Mouse (Mus musculus) thymus, postnatal 10 days (tissue): Measurements from ENCODE around the gene Tmed9.
"Not testable (repeated sequence)": the region's sequence is repeated elsewhere in the genome, so short reads cannot be mapped to it uniquely, and the experiment has no call there.

ENCODE experiments used
- DNase-seq, 2 experiments: peaks; one replicate each; pipeline ENCODE4 v3.0.0; 2021; ENCODE audit warnings: low spot score in 2 of 2

Gene Tmed9

DNA sequence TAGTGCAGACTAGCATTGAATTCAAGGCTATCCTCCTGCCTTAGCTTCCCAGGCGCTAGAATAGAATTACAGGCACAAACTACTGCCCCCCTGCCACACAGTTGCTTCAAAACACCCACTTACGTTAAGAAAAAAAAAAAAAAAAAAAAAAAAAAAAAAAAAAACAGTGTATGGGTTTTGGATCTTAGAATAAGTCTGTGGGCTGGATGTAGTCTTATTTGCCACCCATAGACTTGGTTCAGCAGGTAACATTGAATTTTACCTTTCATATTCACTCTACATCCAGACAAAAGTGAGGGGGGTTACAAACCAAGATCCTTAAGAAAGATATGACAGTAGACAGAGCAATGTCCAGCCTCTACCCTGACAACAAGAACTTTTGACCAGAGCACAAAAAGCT lies 5.6 kb upstream of the Tmed9 start:
- no peak for DNase-seq

DNA sequence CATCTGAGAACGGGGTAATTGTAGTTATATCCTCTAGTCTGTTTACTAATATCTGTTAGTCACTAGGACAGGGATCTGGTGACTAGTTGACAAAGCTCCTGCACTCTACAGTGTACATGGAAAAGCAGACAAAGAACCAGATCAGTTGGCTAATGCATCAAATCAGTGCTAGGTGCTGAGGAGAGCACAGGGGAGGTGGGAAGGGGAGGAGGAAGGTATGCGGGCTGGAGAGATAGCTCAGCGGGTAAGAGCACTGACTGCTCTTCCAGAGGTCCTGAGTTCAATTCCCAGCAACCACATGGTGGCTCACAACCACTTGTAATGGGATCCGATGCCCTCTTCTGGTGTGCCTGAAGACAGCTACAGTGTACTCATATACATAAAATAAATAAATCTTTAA lies 5.0 kb upstream of the Tmed9 start:
- DNase-seq = not testable (repeated sequence)

GRCm38 (mm10) chr13:55569726-55570285 lies 3.7 kb upstream of the Tmed9 start:
- DNase-seq = peak; percentile 26 to 47

GRCm38 (mm10) chr13:55570286-55570973 lies 3.1 kb upstream of the Tmed9 start:
- peak; percentile 38 to 61 for DNase-seq

DNA sequence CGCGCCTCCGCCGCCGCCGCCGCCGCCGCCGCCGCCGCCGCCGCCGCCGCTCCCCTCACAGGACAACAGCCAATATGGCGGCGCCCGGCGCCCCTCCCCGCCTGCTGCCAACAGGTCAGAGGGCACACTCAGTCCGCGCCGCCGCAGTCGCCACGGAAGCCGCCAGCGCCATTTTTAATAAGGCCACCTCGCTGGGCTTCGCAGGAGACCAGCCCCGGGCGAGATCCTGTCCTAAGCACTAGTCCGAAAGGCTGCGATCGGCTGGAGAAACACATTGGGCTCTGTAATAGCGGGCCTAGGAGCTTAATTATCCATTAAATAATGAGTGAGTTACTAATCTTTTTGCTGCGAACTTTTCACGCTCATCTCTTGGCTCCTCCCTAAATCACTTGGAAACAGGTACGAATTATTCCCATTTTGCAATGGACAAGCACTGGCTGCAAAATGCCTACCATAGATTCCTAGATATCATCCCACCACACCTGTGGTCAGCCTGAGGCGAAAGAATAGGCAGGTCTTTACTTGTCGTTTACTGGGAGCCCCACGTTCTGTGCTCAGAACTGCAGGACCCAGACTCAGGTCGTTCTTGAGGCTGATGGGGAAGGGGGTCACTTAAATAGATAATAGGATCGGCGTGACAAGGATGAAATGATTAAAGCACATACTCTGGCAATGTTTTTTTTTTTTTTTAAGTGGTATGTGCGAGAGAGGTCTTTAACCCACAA lies 2.3 kb upstream of the Tmed9 start, which contains the start of gene Fam193b:
Gene Fam193b (minus strand): TSS at position 94 of the 725 bp plus-strand sequence.
- DNase-seq = peak; percentile 86 to 93

DNA sequence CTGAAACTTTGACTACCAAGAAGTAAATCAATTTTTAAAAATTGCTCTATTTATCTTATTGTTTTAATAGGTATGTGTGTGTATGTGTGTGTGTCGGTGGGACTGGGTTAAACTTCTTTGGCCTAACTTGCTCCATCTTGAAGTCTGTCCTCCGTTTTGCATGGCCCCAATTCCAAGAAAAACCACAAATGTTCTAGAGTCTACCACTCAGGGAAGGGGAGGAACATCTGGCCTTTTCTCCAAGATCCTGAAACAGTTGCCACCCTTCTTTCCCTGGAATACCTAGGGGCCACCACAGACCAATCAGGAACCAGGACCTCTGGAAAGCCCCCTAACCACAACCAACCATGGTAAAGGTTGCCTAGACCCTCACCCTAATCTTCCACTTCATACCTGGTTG lies 1.6 kb upstream of the Tmed9 start:
- no peak for DNase-seq

GRCm38 (mm10) chr13:55574321-55574720 lies 789 bp downstream of the Tmed9 start:
- peak in 1 of 2 experiments; percentile 19 for DNase-seq

DNA sequence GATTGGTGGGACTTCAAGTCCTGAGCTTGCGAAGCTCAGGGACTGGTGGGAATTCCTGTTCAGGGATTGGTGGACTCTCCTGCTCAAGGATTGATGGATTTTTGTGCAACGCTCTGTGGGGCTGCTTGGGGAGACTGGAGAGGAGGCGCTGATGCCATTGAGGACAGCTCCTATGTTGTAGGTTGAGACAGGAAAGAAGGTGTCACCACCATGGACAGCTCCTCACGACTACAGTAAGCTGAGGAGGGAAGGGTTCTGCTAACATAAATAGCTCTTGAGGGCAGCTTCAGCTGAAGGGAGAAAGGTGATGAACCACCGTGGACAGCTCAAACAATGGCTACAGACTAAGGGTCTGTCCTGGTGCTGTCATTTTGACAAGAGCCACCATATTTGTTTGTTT lies 2.4 kb downstream of the Tmed9 start:
- no peak for DNase-seq

- DNase-seq = not testable (repeated sequence)
These were observed 3.3 kb downstream of the Tmed9 start for GRCm38 (mm10) chr13:55576872-55577271.

DNA sequence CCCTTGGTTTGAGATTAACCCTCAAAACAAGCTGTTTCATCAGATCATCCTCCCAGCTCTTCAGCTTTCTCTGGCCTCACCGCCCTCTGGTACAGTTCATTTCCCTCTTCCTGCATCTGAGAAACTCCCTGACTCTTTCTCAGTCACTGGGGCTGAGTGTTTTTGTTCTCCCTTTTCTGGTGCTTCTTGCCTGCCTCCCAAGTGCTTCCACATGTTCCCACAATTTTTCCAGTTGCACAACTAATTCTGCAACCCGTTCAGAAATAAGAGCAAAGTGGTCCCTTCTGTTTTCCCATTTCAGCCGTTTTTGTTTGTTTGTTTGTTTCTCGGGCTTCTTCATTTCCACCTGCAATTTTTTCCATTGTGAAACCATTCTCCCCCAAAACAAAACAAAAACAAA lies 4.6 kb downstream of the Tmed9 start:
- no peak for DNase-seq

DNA sequence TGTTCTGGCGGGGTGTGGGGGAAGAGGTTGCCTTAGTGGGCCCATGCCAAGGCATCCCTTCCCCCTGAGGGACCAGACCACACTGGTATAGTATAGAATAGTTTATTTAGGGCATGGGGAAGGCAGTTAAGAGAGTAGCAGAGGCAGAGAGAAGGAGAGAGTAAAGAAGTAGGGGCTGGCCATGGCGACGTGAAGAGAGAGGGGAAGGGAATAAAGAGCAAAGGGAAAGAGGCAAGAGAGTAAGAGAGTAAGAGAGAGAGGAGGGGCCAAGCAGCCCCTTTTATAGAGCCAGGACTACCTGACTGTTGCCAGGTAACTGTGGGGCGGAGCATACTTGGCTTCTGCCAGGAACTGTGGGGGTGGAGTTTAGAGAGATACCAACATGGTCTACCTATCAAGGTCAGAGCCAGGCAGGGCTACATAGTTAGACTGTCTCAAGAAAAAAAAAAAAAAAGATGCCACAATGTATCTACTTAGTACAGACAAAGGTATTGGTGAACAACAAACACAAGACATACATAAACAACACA lies 18.5 kb downstream of the Tmed9 start:
- DNase-seq = peak in 1 of 2 experiments; percentile 3

GRCm38 (mm10) chr13:55592512-55593253 lies 19.2 kb downstream of the Tmed9 start:
- peak; percentile 97 for DNase-seq

DNA sequence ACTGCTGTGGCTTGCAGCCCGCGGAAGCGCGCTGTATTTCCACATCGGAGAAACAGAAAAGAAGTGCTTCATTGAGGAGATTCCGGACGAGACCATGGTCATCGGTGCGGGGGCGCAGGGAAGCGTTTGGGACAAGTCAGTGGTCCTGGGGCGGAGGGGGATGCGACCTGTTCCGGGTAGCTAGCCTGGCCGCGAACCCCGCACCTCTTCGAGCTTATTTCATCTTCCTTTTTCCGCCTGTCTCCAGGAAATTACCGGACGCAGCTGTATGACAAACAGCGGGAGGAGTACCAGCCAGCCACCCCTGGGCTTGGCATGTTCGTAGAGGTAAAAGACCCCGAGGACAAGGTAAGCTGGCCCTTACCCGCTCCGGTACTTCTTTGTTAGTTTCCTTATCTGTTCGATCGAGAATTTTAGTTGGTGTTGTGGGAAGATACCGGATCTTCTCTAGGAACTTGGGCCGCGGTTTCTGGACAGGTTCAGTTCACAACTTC lies 19.8 kb downstream of the Tmed9 start:
- DNase-seq = no peak

DNA sequence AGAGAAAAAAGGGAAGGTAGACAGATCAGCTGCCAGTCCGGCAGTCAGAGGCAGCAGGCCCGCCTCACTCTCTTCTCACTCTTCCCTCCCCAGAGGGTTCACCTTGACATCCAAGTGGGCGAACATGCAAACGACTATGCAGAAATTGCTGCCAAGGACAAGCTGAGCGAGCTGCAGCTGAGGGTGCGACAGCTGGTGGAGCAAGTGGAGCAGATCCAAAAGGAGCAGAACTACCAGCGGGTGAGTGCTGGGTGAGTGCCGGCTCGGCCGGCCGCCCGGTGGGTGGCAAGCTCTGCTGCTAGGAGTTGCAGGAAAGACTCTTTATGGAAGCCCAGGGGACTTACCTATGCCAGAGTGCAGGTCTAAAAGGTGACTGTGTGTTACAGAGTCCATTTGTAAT lies 21.8 kb downstream of the Tmed9 start:
- peak in 1 of 2 experiments; percentile 3 for DNase-seq

DNA sequence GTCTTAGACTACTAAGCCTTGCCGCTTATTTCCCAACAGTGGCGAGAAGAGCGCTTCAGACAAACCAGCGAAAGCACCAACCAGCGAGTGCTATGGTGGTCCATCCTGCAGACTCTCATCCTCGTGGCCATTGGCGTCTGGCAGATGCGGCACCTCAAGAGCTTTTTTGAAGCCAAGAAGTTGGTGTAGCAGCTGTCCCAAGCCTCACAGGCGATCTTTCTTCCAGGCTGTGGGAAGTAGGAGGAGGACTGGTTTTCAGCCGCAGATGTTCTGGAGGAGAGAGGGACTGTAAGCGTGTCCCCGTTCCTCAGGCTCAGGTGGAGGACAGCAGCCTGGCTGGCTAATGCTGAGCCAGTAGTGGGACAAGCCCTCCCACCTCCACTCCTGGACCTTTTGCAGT lies 23.3 kb downstream of the Tmed9 start:
- peak in 1 of 2 experiments; percentile 2 for DNase-seq

- DNase-seq = peak; percentile 55 to 69
These were observed 26.3 kb downstream of the Tmed9 start, which contains the start of gene B4galt7 for GRCm38 (mm10) chr13:55599566-55600540. Gene B4galt7 (plus strand): TSS chr13:55599896.

DNA sequence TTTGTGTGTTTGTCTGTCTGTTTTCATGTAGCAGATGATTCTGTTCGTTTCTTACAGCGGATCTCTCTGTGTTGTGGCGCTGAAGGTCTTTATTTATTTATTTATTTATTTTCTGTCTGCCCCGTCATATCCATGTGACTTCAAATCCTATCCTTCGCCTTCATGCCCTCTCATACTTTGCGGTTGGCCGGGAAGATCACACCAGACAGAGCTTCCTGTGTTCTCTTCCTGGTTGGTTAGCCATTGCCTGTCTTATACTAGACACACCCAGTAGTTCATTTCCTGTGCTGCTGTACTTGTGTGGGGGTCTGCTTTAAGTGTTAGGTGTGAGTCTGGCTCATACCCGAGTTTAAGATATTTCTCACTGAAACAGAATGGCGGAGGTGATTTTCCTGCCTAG lies 27.1 kb downstream of the Tmed9 start:
- peak in 1 of 2 experiments; percentile 35 for DNase-seq

GRCm38 (mm10) chr13:55601611-55602010 lies 28.1 kb downstream of the Tmed9 start:
- peak; percentile 68 to 90 for DNase-seq

DNA sequence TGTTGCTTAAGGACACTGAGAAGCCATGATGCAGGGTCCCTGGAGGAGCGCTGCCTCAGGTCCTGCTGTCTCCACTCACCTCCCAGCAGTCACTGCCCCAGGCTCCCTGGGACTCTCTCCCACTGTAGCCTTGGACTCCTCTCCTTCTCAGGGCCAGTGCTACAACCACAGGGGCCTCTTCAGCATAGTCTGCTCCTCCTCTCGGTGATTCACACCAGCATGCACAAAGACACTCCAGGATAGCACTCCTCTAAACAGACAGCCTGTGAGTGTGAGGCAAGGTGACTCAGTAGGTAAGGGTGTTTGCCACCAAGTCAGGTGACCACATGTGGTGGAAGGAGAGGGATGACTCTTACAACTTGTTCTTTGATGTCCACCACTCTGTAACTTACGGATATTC lies 31.1 kb downstream of the Tmed9 start:
- DNase-seq = no peak

GRCm38 (mm10) chr13:55606899-55607623 lies 33.5 kb downstream of the Tmed9 start:
- DNase-seq = no peak
